8 mouse cellular contexts compared by ENCODE assay signal in the genomic region with DNA sequence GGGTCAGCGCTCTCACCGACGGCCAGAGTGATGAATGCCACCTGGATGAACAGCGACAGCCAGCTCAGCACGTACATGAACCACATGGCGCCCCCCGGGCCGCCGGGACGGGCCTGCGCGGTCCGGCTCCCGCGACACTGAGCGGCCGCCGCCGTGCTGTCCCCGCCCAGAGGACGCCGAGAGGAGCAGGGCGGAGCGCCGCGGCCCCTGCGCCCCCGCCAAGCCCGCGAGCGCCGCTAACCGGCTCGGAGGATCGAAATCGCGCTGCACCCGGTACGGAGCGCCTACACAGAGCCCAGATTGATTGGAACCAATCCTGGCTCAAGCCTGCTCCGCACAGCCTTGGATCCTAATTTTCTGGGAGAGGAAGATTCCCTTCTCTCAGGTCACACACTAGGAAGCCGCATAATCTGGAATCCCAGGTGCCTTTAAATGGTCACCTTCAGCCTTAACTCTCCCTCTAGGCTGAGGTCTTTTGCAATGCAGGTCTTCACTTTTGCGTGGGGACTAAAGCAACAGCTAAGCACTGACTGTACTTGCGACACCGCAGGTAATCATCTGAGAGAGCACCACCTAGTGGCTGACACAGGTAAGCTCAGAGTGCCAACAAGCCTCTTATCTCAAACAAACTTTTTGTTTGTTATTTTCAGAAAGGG. TPM values are rescaled to one million over a fixed set of nuclear protein-coding genes. Genes with fewer than 3 reads are reported as not detected.
DNase-seq lines count a peak whose midpoint lies in the region; ATAC-seq lines count a peak whose summit lies in the region.

Gene Tex261, minus strand, starts transcription at position 176 of the 656 bp plus-strand sequence.

- intact Hi-C loops in gastrocnemius, postnatal 14 days (cut with DNase I; ENCODE audit: low total_unique reads): loop anchor here (5.0 kb wide), 1 partner anchor 198 kb away; no protein-coding TSS in a partner anchor
- intact Hi-C loops in left cerebral cortex, postnatal 10 days (cut with DNase I): loop anchor here (5.0 kb wide), 1 partner anchor 83 kb away; no protein-coding TSS in a partner anchor

- peak; percentile 94 to 97 for DNase-seq in adrenal gland, adult (ENCODE audit: inconsistent age in 2 of 2, low spot score in 1 of 2)
- DNase-seq in embryo, embryonic 10.5 days (ENCODE audit: low spot score): peak; percentile 92
- peak; percentile 93 for DNase-seq in gastrocnemius, postnatal 14 days
- peak; percentile 87 to 94 for DNase-seq in left cerebral cortex, postnatal 10 days (ENCODE audit: extremely low spot score in 1 of 2, low spot score in 2 of 2)
- DNase-seq in right cerebral cortex, postnatal 25 days: peak; percentile 92
- DNase-seq in urinary bladder, postnatal 4 days (ENCODE audit: low spot score in 2 of 2): peak; percentile 89 to 90

- peak; percentile 86 for ATAC-seq in inflammation-experienced regulatory T-cells, adult 6 months
- ATAC-seq in megakaryocyte-erythroid progenitor cell, adult 5-6 weeks (replicated peaks; ENCODE audit: low FRiP score, low TSS enrichment, poor library complexity, severe bottlenecking): peak; percentile 77

RNA-seq across cellular contexts. Expression of gene Tex261, which starts in this region (rescaled TPM):
- 10 to 100 TPM; 35.5 to 35.8 TPM for total RNA-seq in gastrocnemius, postnatal 14 days (2021)
- 100 to 1,000 TPM in 1 of 3 experiments, 10 to 100 TPM in 2; 67.9 to 100 (median 91.6) TPM for polyA plus RNA-seq in inflammation-experienced regulatory T-cells, adult 6 months (2017; shearing (Covaris generic))
- total RNA-seq in left cerebral cortex, postnatal 10 days (2021): 10 to 100 TPM; 43.1 to 50.6 TPM
- total RNA-seq in megakaryocyte-erythroid progenitor cell, adult 5-6 weeks (2014; fragmentation: Nextera tagmentation): 53.2 and 57.9 TPM in 2 replicates
- 21.3 and 39.1 TPM in 2 replicates for total RNA-seq in megakaryocyte-erythroid progenitor cell, adult 5-6 weeks (2017)

Comparison
In these comparisons a context has a peak if more than half of its experiments do, and no peak if none do; other contexts are left out.
1. Peak in every context shown above with its lines: DNase-seq and ATAC-seq.